Comparison of ENCODE assay signal across 10 mouse cellular contexts in genomic region chr14:93474991-93475390, GRCm38 (mm10).
A peak's percentile ranks its signal among the peaks of the same experiment; 100 is the strongest.
DNase-seq lines count a peak whose midpoint lies in the region; ATAC-seq and TF ChIP-seq lines count a peak whose summit lies in the region.
"Had no signal": no experiment of that assay in that cellular context is flagged by ENCODE, and none has a peak within 500 bp of the region (broad histone marks: within the 10 kb centered on the region; RNA-seq: fewer than 3 reads in every experiment).

No protein-coding gene starts in this region.

- no peak overlapping the region for H3K4me2 ChIP-seq in kidney, embryonic 16.5 days (replicated peaks; ENCODE audit: low read depth, low read length)
- H3K4me2 ChIP-seq: midbrain, embryonic 12.5 days had no signal

- 13% methylated on average over 2 of the region's 2 CpGs for WGBS in heart, adult 2 months
- 72% methylated on average over 2 of the region's 2 CpGs for WGBS in heart, embryonic 10.5 days
- WGBS in kidney, embryonic 16.5 days: 42% methylated on average over 2 of the region's 2 CpGs

- TF ChIP-seq CTCF in heart, adult 2 months (IDR thresholded peaks at IDR 0.05): no peak

- H3K4me1 ChIP-seq in heart, adult 2 months (ENCODE audit: control insufficient read depth, insufficient read depth, low read length): no peaks in the 10 kb centered on the region
- H3K4me1 ChIP-seq in heart, embryonic 10.5 days: no peaks in the 10 kb centered on the region
- 0 out of 2 replicates have a peak, but pooled peaks cover 2% of the 10 kb centered on the region for H3K4me1 ChIP-seq in kidney, embryonic 16.5 days (ENCODE audit: insufficient read depth, low read length)
- H3K4me1 ChIP-seq: midbrain, embryonic 12.5 days had no signal

- intact Hi-C loops in heart, adult 2 months (cut with DNase I): no loop called here

- no peak overlapping the region for H3K27ac ChIP-seq in heart, adult 2 months
- no peak overlapping the region for H3K27ac ChIP-seq in heart, embryonic 10.5 days
- peak overlapping the region; percentile 36; the same call in 1 of the 2 replicates for H3K27ac ChIP-seq in kidney, embryonic 16.5 days (ENCODE audit: low read length)
- H3K27ac ChIP-seq: midbrain, embryonic 12.5 days had no signal

- H3K79me2 ChIP-seq in heart, adult 2 months (replicated peaks; ENCODE audit: control insufficient read depth, insufficient read depth, low read length): no peaks in the 10 kb centered on the region; the same call in 1 of the 2 replicates

- H3K27me3 ChIP-seq in heart, adult 2 months (ENCODE audit: control insufficient read depth, insufficient read depth, low read length): no peaks in the 10 kb centered on the region
- H3K27me3 ChIP-seq in heart, embryonic 10.5 days (ENCODE audit: insufficient read depth, poor library complexity, severe bottlenecking): no peaks in the 10 kb centered on the region
- no peaks in the 10 kb centered on the region for H3K27me3 ChIP-seq in kidney, embryonic 16.5 days (ENCODE audit: insufficient read depth, low read length)
- H3K27me3 ChIP-seq: midbrain, embryonic 12.5 days had no signal

- ATAC-seq in kidney, embryonic 16.5 days (ENCODE audit: low FRiP score, low TSS enrichment): peak; percentile 31; the same call in 1 of the 2 replicates
- ATAC-seq in frontal cortex, adult (ENCODE audit: low TSS enrichment): no peak

- peak; percentile 20 to 27 for DNase-seq in heart, adult 2 months
- DNase-seq in heart, embryonic 10.5 days (ENCODE audit: low spot score): no peak
- peak; percentile 9 for DNase-seq in MEL-GATA-1-ER (ENCODE audit: extremely low read depth, low read depth)
- peak; percentile 79 to 82 for DNase-seq in cerebellum, adult 18-20 months
- DNase-seq in right cerebral cortex, adult 18-20 months: no peak
- no peak for DNase-seq in B cell, adult 2 months
- DNase-seq: right cerebral cortex, postnatal 14 days had no signal

- no peaks in the 10 kb centered on the region for H3K36me3 ChIP-seq in heart, adult 2 months (ENCODE audit: control insufficient read depth, insufficient read depth, low read length)
- no peaks in the 10 kb centered on the region for H3K36me3 ChIP-seq in heart, embryonic 10.5 days
- H3K36me3 ChIP-seq in kidney, embryonic 16.5 days (ENCODE audit: insufficient read depth, low read length): no peaks in the 10 kb centered on the region
- H3K36me3 ChIP-seq: midbrain, embryonic 12.5 days had no signal

- no peak for TF ChIP-seq POLR2A in heart, adult 2 months (IDR thresholded peaks at IDR 0.05; ENCODE audit: insufficient read depth, low read depth, low read length)

- no peak overlapping the region for H3K9ac ChIP-seq in heart, adult 2 months (ENCODE audit: low read depth, low read length)
- no peak overlapping the region for H3K9ac ChIP-seq in kidney, embryonic 16.5 days (replicated peaks; ENCODE audit: low read length)
- H3K9ac ChIP-seq: midbrain, embryonic 12.5 days had no signal

- no peak overlapping the region for H3K4me3 ChIP-seq in heart, adult 2 months
- no peak overlapping the region for H3K4me3 ChIP-seq in heart, embryonic 10.5 days
- no peak overlapping the region for H3K4me3 ChIP-seq in kidney, embryonic 16.5 days (ENCODE audit: low read length)
- H3K4me3 ChIP-seq: midbrain, embryonic 12.5 days had no signal

- H3K9me3 ChIP-seq in heart, embryonic 10.5 days: no peaks in the 10 kb centered on the region
- no peaks in the 10 kb centered on the region for H3K9me3 ChIP-seq in kidney, embryonic 16.5 days (ENCODE audit: low read length)
- H3K9me3 ChIP-seq: midbrain, embryonic 12.5 days had no signal

- TF ChIP-seq EP300 in heart, adult 2 months (IDR thresholded peaks at IDR 0.05; ENCODE audit: insufficient read depth, low read depth, low read length): no peak

Comparison
In these comparisons a context has a peak if more than half of its experiments do, and no peak if none do; other contexts are left out.
1. DNase-seq: peak in heart, adult 2 months (2 of 2), MEL-GATA-1-ER (single experiment) and cerebellum, adult 18-20 months (2 of 2); none in heart, embryonic 10.5 days (single experiment), right cerebral cortex, adult 18-20 months (single experiment) and B cell, adult 2 months (0 of 2).